Mouse (Mus musculus): ENCODE data around the gene Olfr750.
A peak's percentile ranks its signal among the peaks of the same experiment; 100 is the strongest.
"Not testable (repeated sequence)": the region's sequence is repeated elsewhere in the genome, so short reads cannot be mapped to it uniquely, and the experiment has no call there.

- peak; percentile 60 for TF ChIP-seq CTCF (conservative IDR thresholded peaks at IDR 0.05; ENCODE audit: insufficient read depth, insufficient read length, low read depth, low read length)
- TF ChIP-seq POLR2A (IDR thresholded peaks at IDR 0.05; ENCODE audit: low read depth, low read length), result not testable (repeated sequence)
Measured at GRCm38 (mm10) chr14:51098300-51098699, 24.1 kb upstream of the Olfr750 start.
